Mouse (Mus musculus): Measurements from ENCODE around the gene Zbtb46. TPM values are rescaled to one million over a fixed set of nuclear protein-coding genes. Genes with fewer than 3 reads are reported as not detected.

Zbtb46 gene
- total RNA-seq, 2 experiments from 2014 or later, result 4.9 to 6.7 TPM

DNA sequence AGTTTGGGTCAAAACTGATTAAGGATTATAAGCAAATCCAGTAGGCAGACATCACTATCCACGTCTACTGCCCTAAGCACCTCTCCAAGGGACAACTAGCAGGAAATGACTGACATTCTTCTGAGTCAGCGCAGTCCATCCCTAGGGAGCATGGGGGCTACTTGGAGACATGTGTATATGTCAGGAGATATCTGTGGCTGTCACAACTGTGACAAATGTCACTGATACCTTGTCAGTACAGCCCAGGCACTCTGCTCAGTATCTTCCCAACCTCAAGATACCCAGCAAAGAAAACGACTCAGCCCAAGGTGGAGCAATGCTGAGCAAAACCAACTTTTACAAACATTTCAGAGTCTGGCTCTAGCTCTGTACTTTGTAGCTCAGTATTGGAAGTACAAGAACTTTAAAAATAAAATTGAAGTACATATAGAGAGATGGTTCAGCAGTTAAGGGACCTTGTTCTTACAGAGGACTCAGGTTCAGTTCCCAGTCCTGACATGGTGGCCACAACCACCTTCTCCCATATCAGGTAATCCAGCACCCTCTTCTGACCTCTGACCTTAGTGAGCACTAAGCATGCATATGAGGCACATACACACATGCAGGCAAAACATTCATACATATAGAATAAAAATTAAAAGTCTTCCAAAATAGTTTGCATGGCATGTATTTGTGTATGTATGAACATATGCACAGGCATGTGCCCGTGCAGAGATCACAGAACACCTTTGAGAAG, 38.2 kb downstream of the Zbtb46 start:
- TF ChIP-seq CTCF (IDR thresholded peaks at IDR 0.05), result no peak
- intact Hi-C loops (cut with DNase I), result no loop called here
- Histone ChIP-seq H3K27ac (no peak overlapping the region; the same call in 1 of the 2 replicates), H3K4me3 (no peak overlapping the region)
- no peak for DNase-seq

DNA sequence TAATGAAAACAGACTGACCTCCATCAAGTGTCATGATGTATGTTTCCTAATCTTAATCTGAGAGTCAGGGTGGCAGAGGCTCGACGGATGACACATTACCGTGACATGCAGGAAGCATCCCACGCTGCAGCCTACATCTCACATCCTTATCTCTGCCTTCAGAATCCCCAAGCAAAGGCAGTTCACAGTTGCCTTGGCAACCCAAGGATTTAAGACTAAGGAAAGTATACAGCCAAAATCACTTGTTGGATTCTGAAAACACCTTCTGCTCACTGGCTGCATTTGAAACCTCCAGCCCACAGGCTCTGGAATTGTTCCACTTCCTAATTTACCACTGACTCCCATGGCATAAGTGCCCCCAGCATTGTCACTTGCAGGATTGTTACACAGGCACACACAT, 38.8 kb downstream of the Zbtb46 start:
- H3K4me3 ChIP-seq, result no peak overlapping the region
- no peak for TF ChIP-seq CTCF (IDR thresholded peaks at IDR 0.05)
- no peak for DNase-seq
- H3K27ac ChIP-seq, result no peak overlapping the region; the same call in 1 of the 2 replicates
- intact Hi-C loops (cut with DNase I), result no loop called here

DNA sequence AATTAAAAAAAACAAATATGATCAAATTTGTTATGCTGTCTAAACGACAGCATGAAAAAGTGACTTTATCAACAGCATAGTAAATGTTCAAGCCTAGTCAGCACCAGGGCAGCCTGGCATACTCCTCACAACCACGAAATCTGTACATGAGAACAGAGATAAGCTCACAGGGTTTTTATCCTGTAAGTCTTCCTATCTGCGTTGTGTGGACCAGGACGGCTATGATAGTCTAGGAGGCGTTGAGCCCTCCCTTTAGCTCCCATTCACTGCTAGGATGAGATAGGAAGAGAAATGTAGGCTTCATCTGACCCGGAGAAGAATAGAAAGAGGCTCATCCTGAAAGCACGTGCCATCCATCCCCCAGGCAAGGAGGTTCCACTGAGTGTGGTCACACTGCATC, 39.9 kb downstream of the Zbtb46 start:
- intact Hi-C loops (cut with DNase I), result no loop called here
- no peak for TF ChIP-seq CTCF (IDR thresholded peaks at IDR 0.05)
- DNase-seq, result no peak
- Histone ChIP-seq H3K4me3 (no peak overlapping the region), H3K27ac (no peak overlapping the region)

DNA sequence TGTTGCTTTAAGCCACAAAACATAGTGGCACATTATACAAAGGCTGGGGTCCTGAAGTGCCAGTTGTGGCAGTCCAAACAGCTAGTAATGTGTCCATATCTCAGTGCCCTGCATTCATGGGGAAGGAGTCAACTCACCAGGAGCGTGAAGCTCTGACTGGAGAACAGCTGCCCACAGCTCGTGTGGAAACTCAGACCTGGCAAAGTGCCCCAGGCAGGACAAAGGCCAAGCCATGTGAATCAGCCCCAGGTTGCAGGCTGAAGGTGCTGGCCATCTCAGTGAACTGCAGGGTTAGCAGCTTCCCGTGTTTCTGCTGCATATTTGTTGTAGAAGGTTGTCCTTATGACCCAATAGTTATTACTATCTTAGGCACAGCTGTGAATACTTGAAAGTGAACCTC, 43.3 kb downstream of the Zbtb46 start:
- H3K27ac ChIP-seq, result no peak overlapping the region
- intact Hi-C loops (cut with DNase I), result no loop called here
- no peak for TF ChIP-seq CTCF (IDR thresholded peaks at IDR 0.05)
- DNase-seq, result peak; percentile 70
- no peak overlapping the region for H3K4me3 ChIP-seq

DNA sequence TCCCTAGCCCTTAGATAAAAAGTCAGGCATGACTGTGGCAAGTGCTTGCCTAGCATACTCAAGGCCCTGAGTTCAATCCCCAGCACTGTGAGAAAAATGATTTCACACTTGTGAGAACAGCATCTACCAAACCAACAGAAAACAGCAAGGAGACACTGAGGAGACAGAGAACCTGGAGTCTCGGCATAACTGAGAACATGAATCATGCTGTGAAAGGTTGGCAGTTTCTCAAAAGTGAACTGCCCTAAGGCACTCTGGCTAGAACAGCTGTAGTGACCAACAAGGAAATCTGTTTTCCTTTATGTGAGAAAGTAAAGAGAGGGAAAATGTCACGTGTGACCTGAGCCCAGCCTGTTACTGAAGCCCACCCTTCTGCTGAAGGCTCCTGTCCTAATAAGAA, 46.1 kb downstream of the Zbtb46 start:
- intact Hi-C loops (cut with DNase I), result loop anchor here (5.0 kb wide), 3 partner anchors 44 to 169 kb away; partner anchors contain the start of genes Uckl1 and Zbtb46
- no peak overlapping the region for H3K27ac ChIP-seq

DNA sequence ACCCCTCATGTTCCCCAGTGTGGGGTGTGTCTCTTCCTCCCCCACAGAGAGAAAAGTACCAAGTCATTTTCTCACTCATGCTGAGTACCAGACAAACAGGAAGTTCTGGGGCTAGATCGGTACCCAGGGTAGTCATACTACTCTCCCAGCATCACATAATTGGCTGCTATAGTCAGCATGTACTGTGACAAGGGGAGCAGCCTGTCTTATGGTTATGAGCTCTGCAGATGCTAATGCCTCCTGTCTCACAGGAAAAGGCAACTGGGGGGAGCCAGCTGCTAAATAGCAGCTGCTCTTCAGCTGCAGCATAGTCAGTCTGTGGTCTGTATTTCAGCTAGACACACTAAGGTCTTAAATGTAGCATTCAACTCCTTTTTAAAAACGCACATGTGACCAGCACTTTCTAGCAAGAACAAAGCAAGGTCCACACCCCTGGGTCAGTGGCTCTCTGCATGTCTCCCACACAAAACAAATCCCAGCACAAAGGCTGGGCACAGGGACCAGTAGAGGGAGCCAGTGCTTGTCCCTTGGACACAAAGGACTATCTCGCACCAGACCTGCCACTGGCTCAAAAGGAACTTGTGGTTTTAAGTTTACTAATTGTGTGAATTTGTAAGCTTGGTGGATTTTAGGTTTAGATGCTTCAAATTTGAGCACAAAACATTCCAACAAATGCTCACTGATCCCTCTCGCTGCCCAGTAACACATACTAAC, 48.3 kb downstream of the Zbtb46 start:
- no peak overlapping the region for H3K4me3 ChIP-seq
- H3K27ac ChIP-seq, result no peak overlapping the region
- TF ChIP-seq CTCF (IDR thresholded peaks at IDR 0.05), result peak; percentile 87
- peak; percentile 78 for DNase-seq
- intact Hi-C loops (cut with DNase I), result loop anchor here (1.0 to 5.0 kb wide), 4 partner anchors 46 to 171 kb away; partner anchors contain the start of genes Tpd52l2, Uckl1 and Zbtb46

More for the DNA sequence above, 46.1 kb downstream of the Zbtb46 start:
- TF ChIP-seq CTCF (IDR thresholded peaks at IDR 0.05), result no peak
- H3K4me3 ChIP-seq, result no peak overlapping the region
- DNase-seq, result no peak

DNA sequence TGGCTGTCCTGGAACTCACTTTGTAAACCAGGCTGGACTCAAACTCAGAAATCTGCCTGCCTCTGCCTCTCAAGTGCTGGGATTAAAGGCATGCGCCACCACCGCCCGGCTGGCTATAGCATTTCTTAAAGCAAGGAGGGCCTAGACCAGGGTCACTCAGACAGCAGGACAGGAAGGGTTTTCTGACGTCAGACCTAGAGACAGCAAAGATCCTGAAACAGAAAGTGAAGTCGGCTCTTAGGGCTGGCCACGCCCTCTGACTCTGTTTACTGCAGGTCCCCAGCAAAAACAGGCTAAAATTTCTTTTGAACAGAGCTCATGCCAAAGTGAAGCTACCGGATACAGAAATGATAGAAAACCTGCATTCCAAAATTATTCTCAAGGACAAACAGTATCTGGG, 49.6 kb downstream of the Zbtb46 start:
- Histone ChIP-seq H3K27ac (no peak overlapping the region), H3K4me3 (no peak overlapping the region)
- no peak for DNase-seq
- no peak for TF ChIP-seq CTCF (IDR thresholded peaks at IDR 0.05)
- intact Hi-C loops (cut with DNase I), result loop anchor here (5.0 kb wide), 3 partner anchors 48 to 173 kb away; partner anchors contain the start of genes Uckl1 and Zbtb46

DNA sequence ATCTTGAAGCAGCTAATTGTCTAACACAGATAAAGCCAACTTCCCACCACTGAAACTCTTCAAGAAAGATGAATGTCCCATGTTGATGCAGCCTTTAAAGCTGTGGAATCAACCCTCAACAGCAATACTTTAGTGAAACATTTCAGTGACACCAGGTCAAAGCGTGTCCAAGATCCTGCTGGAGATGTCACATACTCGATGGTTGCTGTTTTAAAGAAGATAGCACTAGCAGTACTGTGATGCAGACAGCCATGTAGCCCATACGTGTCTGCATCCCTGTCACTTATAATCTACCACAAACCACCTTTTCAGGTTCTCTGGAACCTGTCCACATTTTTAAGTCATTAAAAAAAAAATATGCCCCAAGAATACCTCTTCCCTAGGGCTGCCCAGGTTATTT, 55.5 kb downstream of the Zbtb46 start:
- no peak overlapping the region for H3K4me3 ChIP-seq
- no peak overlapping the region for H3K27ac ChIP-seq
- no peak for TF ChIP-seq CTCF (IDR thresholded peaks at IDR 0.05)

DNA sequence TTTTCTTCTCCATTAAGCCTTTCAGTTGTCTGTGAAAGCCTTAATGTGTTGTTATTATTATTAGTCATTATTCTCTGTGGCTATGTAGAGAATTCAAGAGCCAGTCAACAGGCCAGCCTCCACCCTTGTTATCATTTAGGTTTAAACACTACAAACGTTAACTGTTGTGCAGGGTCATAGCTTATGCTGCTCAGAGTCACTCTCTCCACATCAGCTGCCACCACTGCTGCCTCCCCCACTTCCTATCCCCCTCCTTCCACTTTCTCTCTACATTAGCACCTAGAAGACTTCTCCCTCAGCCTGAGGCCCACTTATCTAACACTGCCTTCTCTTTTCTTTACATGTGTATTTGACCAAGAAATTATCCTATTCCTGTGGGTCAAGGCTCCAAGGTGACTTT, 57.7 kb downstream of the Zbtb46 start:
- Histone ChIP-seq H3K4me3 (no peak overlapping the region), H3K27ac (no peak overlapping the region)
- no peak for DNase-seq
- no peak for TF ChIP-seq CTCF (IDR thresholded peaks at IDR 0.05)
- intact Hi-C loops (cut with DNase I), result no loop called here

More for the DNA sequence above, 55.5 kb downstream of the Zbtb46 start:
- no peak for DNase-seq
- intact Hi-C loops (cut with DNase I), result no loop called here

DNA sequence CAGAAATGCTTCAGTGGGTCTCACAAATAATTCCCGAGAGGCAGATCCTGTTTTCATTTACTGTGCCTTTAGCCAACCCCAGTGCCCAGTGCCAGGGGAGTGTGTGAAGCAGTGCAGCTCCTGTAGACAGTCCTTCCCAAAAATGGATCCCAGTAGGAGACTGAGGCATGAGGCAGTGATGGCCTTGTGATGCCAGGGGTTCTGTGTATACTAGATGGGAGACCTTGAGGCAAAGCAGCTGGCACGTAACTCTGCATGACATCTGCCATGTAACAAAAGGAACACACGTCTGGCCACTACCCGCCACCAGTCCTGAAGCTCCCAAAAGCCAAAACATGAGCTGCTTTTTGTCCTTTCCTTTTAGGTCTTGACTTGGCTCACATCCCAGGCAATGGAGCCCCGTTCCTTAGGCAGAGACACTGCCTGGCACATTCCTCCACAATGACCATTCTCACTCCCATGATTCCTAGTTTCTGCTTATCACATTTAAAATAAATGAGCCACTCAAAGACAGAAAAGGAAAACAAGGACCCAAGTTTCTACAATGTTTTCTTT, 61.9 kb downstream of the Zbtb46 start:
- peak overlapping the region; percentile 8; the same call in 1 of the 2 replicates for H3K27ac ChIP-seq
- no peak for TF ChIP-seq CTCF (IDR thresholded peaks at IDR 0.05)
- H3K4me3 ChIP-seq, result no peak overlapping the region
- no peak for DNase-seq
- intact Hi-C loops (cut with DNase I), result no loop called here

DNA sequence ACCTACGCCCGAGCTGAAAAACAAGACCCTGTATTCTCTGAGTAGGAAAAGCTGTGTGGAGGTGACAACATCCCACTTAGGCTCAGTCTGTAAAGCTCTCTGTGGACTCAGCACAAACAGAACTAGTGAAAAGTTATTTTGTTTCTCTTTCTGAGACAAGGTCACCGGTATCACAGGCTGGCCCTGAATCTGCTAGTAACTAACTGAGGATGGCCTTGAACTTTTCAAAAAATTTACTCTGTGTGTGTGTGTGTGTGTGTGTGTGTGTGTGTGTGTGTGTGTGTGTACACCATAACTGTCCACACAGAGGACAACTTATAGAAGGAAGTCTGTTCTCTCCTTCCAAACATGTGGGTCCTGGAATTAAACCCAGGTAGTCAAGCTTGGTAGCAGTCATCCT, 65.1 kb downstream of the Zbtb46 start:
- no peak for TF ChIP-seq CTCF (IDR thresholded peaks at IDR 0.05)
- intact Hi-C loops (cut with DNase I), result loop anchor here (5.0 kb wide), 2 partner anchors 63 to 183 kb away; partner anchors contain the start of gene Zbtb46
- H3K4me3 ChIP-seq, result no peak overlapping the region
- H3K27ac ChIP-seq, result no peak overlapping the region
- DNase-seq, result no peak

DNA sequence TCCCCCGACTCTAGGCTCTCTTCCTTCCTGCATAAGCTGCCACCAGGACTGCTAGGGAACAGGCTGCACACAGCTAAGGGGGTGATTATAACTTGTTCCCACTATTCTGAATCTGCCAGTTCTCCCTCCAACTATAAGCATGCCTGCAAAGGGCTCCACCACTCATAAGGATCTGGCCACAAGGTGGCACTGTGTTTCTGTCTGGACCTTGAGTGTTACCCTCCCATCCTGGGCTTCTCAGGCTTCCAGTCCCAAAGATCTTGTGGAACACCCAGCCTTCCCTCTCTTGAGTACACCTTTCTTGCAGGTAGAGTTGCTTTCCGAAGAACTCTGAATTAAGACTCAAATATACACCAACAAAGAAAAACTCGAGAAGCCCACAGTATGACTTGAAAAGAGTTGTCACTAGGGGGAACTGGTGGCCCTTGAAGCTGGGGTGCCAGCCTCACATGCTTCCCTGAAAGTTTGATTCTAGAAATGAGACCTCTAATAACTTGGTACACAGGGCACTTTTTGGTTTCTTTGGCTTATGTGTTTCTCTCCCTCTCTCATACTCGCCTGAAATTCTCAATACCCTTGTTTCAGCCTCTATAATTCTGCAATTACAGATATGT, 66.5 kb downstream of the Zbtb46 start:
- peak overlapping the region; percentile 61 for H3K4me3 ChIP-seq
- peak overlapping the region; percentile 81 for H3K27ac ChIP-seq
- TF ChIP-seq CTCF (IDR thresholded peaks at IDR 0.05), result peak; percentile 92
- peak; percentile 89 for DNase-seq
- intact Hi-C loops (cut with DNase I), result loop anchor here (2.0 to 5.0 kb wide), 4 partner anchors 65 to 202 kb away; partner anchors contain the start of gene Zbtb46

All from gastrocnemius, adult 2 months (tissue).